Mouse (Mus musculus): ENCODE data around the gene Spag6l. TPM values are rescaled to one million over a fixed set of nuclear protein-coding genes. Genes with fewer than 3 reads are reported as not detected.
A peak's percentile ranks its signal among the peaks of the same experiment; 100 is the strongest.

Spag6l gene
- polyA plus RNA-seq (2015; fragmentation: Nextera tagmentation; extraction: Ambion mirVana) = 10.3 and 12.5 TPM in 2 replicates

GRCm38 (mm10) chr16:16828757-16829615, at the start of gene Spag6l:
Gene Spag6l, minus strand, starts transcription at chr16:16829456.
- no peaks in the 10 kb centered on the region for H3K36me3 ChIP-seq (ENCODE audit: control insufficient read depth, insufficient read depth)
- H3K27me3 ChIP-seq (replicated peaks; ENCODE audit: control insufficient read depth, insufficient read depth, low read length) = no peaks in the 10 kb centered on the region
- H3K4me1 ChIP-seq (replicated peaks; ENCODE audit: control insufficient read depth, insufficient read depth, low read length) = no peaks in the 10 kb centered on the region
- peak within 1 kb of the TSS; percentile 72 for H3K4me3 ChIP-seq (replicated peaks; ENCODE audit: low read length)
- ATAC-seq = peak; percentile 98
- no peak within 1 kb of the TSS for H3K27ac ChIP-seq (ENCODE audit: low read length)
- H3K4me2 ChIP-seq (ENCODE audit: low read length) = peak within 1 kb of the TSS; percentile 90
- 4% methylated on average over 33 of the region's 33 CpGs for WGBS
- no peaks in the 10 kb centered on the region for H3K9me3 ChIP-seq (ENCODE audit: control insufficient read depth, low read length)
- peak within 1 kb of the TSS; percentile 67 for H3K9ac ChIP-seq (replicated peaks; ENCODE audit: low read depth, low read length)

GRCm38 (mm10) chr16:16879025-16879424, 49.8 kb upstream of the Spag6l start:
- Histone ChIP-seq H3K9me3 (ENCODE audit: control insufficient read depth, low read length) (peaks cover 6% of the 10 kb centered on the region), H3K9ac (replicated peaks; ENCODE audit: low read depth, low read length) (no peak overlapping the region), H3K27me3 (replicated peaks; ENCODE audit: control insufficient read depth, insufficient read depth, low read length) (no peaks in the 10 kb centered on the region), H3K4me2 (ENCODE audit: low read length) (no peak overlapping the region), H3K4me3 (replicated peaks; ENCODE audit: low read length) (no peak overlapping the region), H3K27ac (ENCODE audit: low read length) (no peak overlapping the region), H3K36me3 (ENCODE audit: control insufficient read depth, insufficient read depth) (peaks cover 43% of the 10 kb centered on the region), H3K4me1 (replicated peaks; ENCODE audit: control insufficient read depth, insufficient read depth, low read length) (no peaks in the 10 kb centered on the region)
- 93% methylated on average over 5 of the region's 5 CpGs for WGBS
- ATAC-seq = no peak

GRCm38 (mm10) chr16:16870617-16871331, 41.5 kb upstream of the Spag6l start, which contains the start of the genes Top3b and Vpreb1:
Gene Top3b, plus strand, starts transcription at chr16:16870736.
Gene Vpreb1, minus strand, starts transcription at chr16:16870843.
- H3K9me3 ChIP-seq (ENCODE audit: control insufficient read depth, low read length) = no peaks in the 10 kb centered on the region
- H3K4me3 ChIP-seq (replicated peaks; ENCODE audit: low read length) = peak within 1 kb of the TSS; percentile 74
- no peaks in the 10 kb centered on the region for H3K27me3 ChIP-seq (replicated peaks; ENCODE audit: control insufficient read depth, insufficient read depth, low read length)
- ATAC-seq = peak; percentile 97
- H3K9ac ChIP-seq (replicated peaks; ENCODE audit: low read depth, low read length) = peak within 1 kb of the TSS; percentile 80
- under 1% methylated on average over 49 of the region's 49 CpGs for WGBS
- peak within 1 kb of the TSS; percentile 75 for H3K4me2 ChIP-seq (ENCODE audit: low read length)
- H3K4me1 ChIP-seq (replicated peaks; ENCODE audit: control insufficient read depth, insufficient read depth, low read length) = peaks cover 10% of the 10 kb centered on the region
- H3K27ac ChIP-seq (ENCODE audit: low read length) = peak within 1 kb of the TSS; percentile 92
- peaks cover 1% of the 10 kb centered on the region for H3K36me3 ChIP-seq (ENCODE audit: control insufficient read depth, insufficient read depth)

- H3K9me3 ChIP-seq (ENCODE audit: control insufficient read depth, low read length) = no peaks in the 10 kb centered on the region
- no peaks in the 10 kb centered on the region for H3K36me3 ChIP-seq (ENCODE audit: control insufficient read depth, insufficient read depth)
- H3K4me1 ChIP-seq (replicated peaks; ENCODE audit: control insufficient read depth, insufficient read depth, low read length) = peaks cover 10% of the 10 kb centered on the region
- 38% methylated on average over 7 of the region's 7 CpGs for WGBS
- H3K4me3 ChIP-seq (replicated peaks; ENCODE audit: low read length) = peak overlapping the region; percentile 74
- H3K9ac ChIP-seq (replicated peaks; ENCODE audit: low read depth, low read length) = peak overlapping the region; percentile 80
- peak overlapping the region; percentile 75 for H3K4me2 ChIP-seq (ENCODE audit: low read length)
- peak overlapping the region; percentile 92 for H3K27ac ChIP-seq (ENCODE audit: low read length)
- peak; percentile 57 for ATAC-seq
- H3K27me3 ChIP-seq (replicated peaks; ENCODE audit: control insufficient read depth, insufficient read depth, low read length) = no peaks in the 10 kb centered on the region
Observed at GRCm38 (mm10) chr16:16870241-16870616, 41.0 kb upstream of the Spag6l start.

GRCm38 (mm10) chr16:16865696-16866561, 36.7 kb upstream of the Spag6l start:
- Histone ChIP-seq H3K27me3 (replicated peaks; ENCODE audit: control insufficient read depth, insufficient read depth, low read length) (no peaks in the 10 kb centered on the region), H3K27ac (ENCODE audit: low read length) (no peak overlapping the region), H3K4me3 (replicated peaks; ENCODE audit: low read length) (no peak overlapping the region), H3K4me1 (replicated peaks; ENCODE audit: control insufficient read depth, insufficient read depth, low read length) (no peaks in the 10 kb centered on the region), H3K9ac (replicated peaks; ENCODE audit: low read depth, low read length) (no peak overlapping the region), H3K36me3 (ENCODE audit: control insufficient read depth, insufficient read depth) (no peaks in the 10 kb centered on the region), H3K4me2 (ENCODE audit: low read length) (no peak overlapping the region), H3K9me3 (ENCODE audit: control insufficient read depth, low read length) (no peaks in the 10 kb centered on the region)
- no peak for ATAC-seq
- WGBS = 52% methylated on average over 4 of the region's 5 CpGs

GRCm38 (mm10) chr16:16865217-16865616, 36.0 kb upstream of the Spag6l start:
- no peaks in the 10 kb centered on the region for H3K9me3 ChIP-seq (ENCODE audit: control insufficient read depth, low read length)
- no peak overlapping the region for H3K27ac ChIP-seq (ENCODE audit: low read length)
- H3K9ac ChIP-seq (replicated peaks; ENCODE audit: low read depth, low read length) = no peak overlapping the region
- H3K4me2 ChIP-seq (ENCODE audit: low read length) = no peak overlapping the region
- H3K36me3 ChIP-seq (ENCODE audit: control insufficient read depth, insufficient read depth) = no peaks in the 10 kb centered on the region
- H3K4me1 ChIP-seq (replicated peaks; ENCODE audit: control insufficient read depth, insufficient read depth, low read length) = no peaks in the 10 kb centered on the region
- no peak for ATAC-seq
- H3K4me3 ChIP-seq (replicated peaks; ENCODE audit: low read length) = no peak overlapping the region
- no peaks in the 10 kb centered on the region for H3K27me3 ChIP-seq (replicated peaks; ENCODE audit: control insufficient read depth, insufficient read depth, low read length)

GRCm38 (mm10) chr16:16863978-16864377, 34.7 kb upstream of the Spag6l start, which contains the start of gene Igll1:
Gene Igll1, minus strand, starts transcription at chr16:16863985.
- 81% methylated on average over 2 of the region's 2 CpGs for WGBS
- no peak within 1 kb of the TSS for H3K27ac ChIP-seq (ENCODE audit: low read length)
- H3K9me3 ChIP-seq (ENCODE audit: control insufficient read depth, low read length) = no peaks in the 10 kb centered on the region
- H3K4me3 ChIP-seq (replicated peaks; ENCODE audit: low read length) = no peak within 1 kb of the TSS
- no peak for ATAC-seq
- H3K4me2 ChIP-seq (ENCODE audit: low read length) = no peak within 1 kb of the TSS
- no peaks in the 10 kb centered on the region for H3K27me3 ChIP-seq (replicated peaks; ENCODE audit: control insufficient read depth, insufficient read depth, low read length)
- no peak within 1 kb of the TSS for H3K9ac ChIP-seq (replicated peaks; ENCODE audit: low read depth, low read length)
- no peaks in the 10 kb centered on the region for H3K4me1 ChIP-seq (replicated peaks; ENCODE audit: control insufficient read depth, insufficient read depth, low read length)
- H3K36me3 ChIP-seq (ENCODE audit: control insufficient read depth, insufficient read depth) = no peaks in the 10 kb centered on the region

- no peak overlapping the region for H3K4me2 ChIP-seq (ENCODE audit: low read length)
- H3K9me3 ChIP-seq (ENCODE audit: control insufficient read depth, low read length) = no peaks in the 10 kb centered on the region
- no peak overlapping the region for H3K27ac ChIP-seq (ENCODE audit: low read length)
- H3K27me3 ChIP-seq (replicated peaks; ENCODE audit: control insufficient read depth, insufficient read depth, low read length) = no peaks in the 10 kb centered on the region
- no peak overlapping the region for H3K4me3 ChIP-seq (replicated peaks; ENCODE audit: low read length)
- 81% methylated on average over 3 of the region's 3 CpGs for WGBS
- H3K4me1 ChIP-seq (replicated peaks; ENCODE audit: control insufficient read depth, insufficient read depth, low read length) = no peaks in the 10 kb centered on the region
- ATAC-seq = no peak
- no peak overlapping the region for H3K9ac ChIP-seq (replicated peaks; ENCODE audit: low read depth, low read length)
- no peaks in the 10 kb centered on the region for H3K36me3 ChIP-seq (ENCODE audit: control insufficient read depth, insufficient read depth)
Observed at GRCm38 (mm10) chr16:16862288-16862687, 33.0 kb upstream of the Spag6l start.

All from forebrain, embryonic 16.5 days (tissue).